Mouse (Mus musculus) cerebellum, adult 11-12 months (tissue): ENCODE data around the gene Pbx3.

ENCODE experiments used
- DNase-seq: peaks from one replicate; pipeline ENCODE4 v3.0.0; 2022

The Pbx3 gene

GRCm38 (mm10) chr2:34132751-34133150 is 240.2 kb downstream of the Pbx3 start:
- no peak for DNase-seq

- DNase-seq: no peak
Measured at GRCm38 (mm10) chr2:34129674-34130267, 243.2 kb downstream of the Pbx3 start.

GRCm38 (mm10) chr2:34127871-34128270 is 245.1 kb downstream of the Pbx3 start:
- DNase-seq: no peak

GRCm38 (mm10) chr2:34123896-34124295 is 249.0 kb downstream of the Pbx3 start:
- DNase-seq: no peak
